Comparison of ENCODE assay signal across 17 mouse cellular contexts in the genomic region with DNA sequence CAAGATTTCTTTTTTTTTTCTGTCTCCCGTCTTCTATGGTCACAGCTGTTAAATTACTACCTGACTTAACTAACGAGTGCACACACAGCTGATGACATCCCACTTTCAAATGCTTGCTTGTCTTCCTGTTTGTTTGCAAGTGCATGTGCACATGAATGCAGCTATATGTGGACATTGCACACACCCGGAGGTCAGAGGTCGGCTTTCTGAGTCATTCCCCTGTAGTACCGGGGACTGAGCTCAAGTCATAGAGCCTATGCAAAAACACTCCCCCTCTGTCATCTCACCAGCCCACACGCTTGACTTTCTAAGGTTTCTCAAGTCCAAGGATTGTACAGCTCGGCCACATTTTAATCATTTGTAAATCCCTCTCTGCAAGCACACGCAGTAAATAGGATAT.
"Had no signal": no experiment of that assay in that cellular context is flagged by ENCODE, and none has a peak within 500 bp of the region (broad histone marks: within the 10 kb centered on the region; RNA-seq: fewer than 3 reads in every experiment).

No protein-coding gene starts in this region.

- H3K27me3 ChIP-seq: liver, embryonic 13.5 days; liver, embryonic 15.5 days; lung, embryonic 15.5 days; neural tube, embryonic 13.5 days; neural tube, embryonic 15.5 days; stomach, embryonic 15.5 days had no signal

- H3K4me1 ChIP-seq: liver, embryonic 13.5 days; liver, embryonic 15.5 days; lung, embryonic 15.5 days; midbrain, embryonic 10.5 days; neural tube, embryonic 13.5 days; neural tube, embryonic 15.5 days; stomach, embryonic 15.5 days had no signal

- H3K9me3 ChIP-seq: liver, embryonic 13.5 days; liver, embryonic 15.5 days; lung, embryonic 15.5 days; midbrain, embryonic 10.5 days; neural tube, embryonic 13.5 days; neural tube, embryonic 15.5 days; stomach, embryonic 15.5 days had no signal

- H3K27ac ChIP-seq: liver, embryonic 13.5 days; liver, embryonic 15.5 days; lung, embryonic 15.5 days; midbrain, embryonic 10.5 days; neural tube, embryonic 13.5 days; neural tube, embryonic 15.5 days; stomach, embryonic 15.5 days had no signal

- H3K4me2 ChIP-seq: liver, embryonic 13.5 days; liver, embryonic 15.5 days; lung, embryonic 15.5 days; neural tube, embryonic 13.5 days; neural tube, embryonic 15.5 days; stomach, embryonic 15.5 days had no signal

- ATAC-seq: lung, postnatal 0 days; midbrain, embryonic 16.5 days had no signal

- H3K4me3 ChIP-seq: liver, embryonic 13.5 days; liver, embryonic 15.5 days; lung, embryonic 15.5 days; midbrain, embryonic 10.5 days; myocyte; neural tube, embryonic 13.5 days; neural tube, embryonic 15.5 days; stomach, embryonic 15.5 days had no signal

- H3K36me3 ChIP-seq: liver, embryonic 13.5 days; liver, embryonic 15.5 days had no signal

- DNase-seq: liver, embryonic 13.5 days; lung, adult 18-20 months; lung, postnatal 4 days; midbrain, embryonic 14.5 days; right cerebral cortex, postnatal 14 days; thymus, adult 18-20 months; thymus, postnatal 14 days; thymus, postnatal 36 days had no signal

- H3K9ac ChIP-seq: liver, embryonic 13.5 days; liver, embryonic 15.5 days; lung, embryonic 15.5 days; neural tube, embryonic 13.5 days; neural tube, embryonic 15.5 days; stomach, embryonic 15.5 days had no signal
